Mouse (Mus musculus): ENCODE results near the gene Icam5.
"Not testable (repeated sequence)": the region's sequence is repeated elsewhere in the genome, so short reads cannot be mapped to it uniquely, and the experiment has no call there.

Gene Icam5

GRCm38 (mm10) chr9:21031896-21032351, at the start of gene Icam5:
Gene Icam5 (plus strand): TSS chr9:21032073.
- in situ Hi-C loops (cut with MboI; ENCODE audit: unreplicated experiment in 2 of 2): no loop called here

- in situ Hi-C loops (cut with MboI; ENCODE audit: unreplicated experiment in 2 of 2): loop anchor here in 1 of 2 experiments (10.0 kb wide), 1 partner anchor 247 kb away; no protein-coding TSS in a partner anchor
Observed at GRCm38 (mm10) chr9:20982171-20982570, 49.7 kb upstream of the Icam5 start.

GRCm38 (mm10) chr9:20983169-20983568, 48.7 kb upstream of the Icam5 start:
- in situ Hi-C loops (cut with MboI; ENCODE audit: unreplicated experiment in 2 of 2): loop anchor here in 1 of 2 experiments (10.0 kb wide), 1 partner anchor 248 kb away; no protein-coding TSS in a partner anchor

DNA sequence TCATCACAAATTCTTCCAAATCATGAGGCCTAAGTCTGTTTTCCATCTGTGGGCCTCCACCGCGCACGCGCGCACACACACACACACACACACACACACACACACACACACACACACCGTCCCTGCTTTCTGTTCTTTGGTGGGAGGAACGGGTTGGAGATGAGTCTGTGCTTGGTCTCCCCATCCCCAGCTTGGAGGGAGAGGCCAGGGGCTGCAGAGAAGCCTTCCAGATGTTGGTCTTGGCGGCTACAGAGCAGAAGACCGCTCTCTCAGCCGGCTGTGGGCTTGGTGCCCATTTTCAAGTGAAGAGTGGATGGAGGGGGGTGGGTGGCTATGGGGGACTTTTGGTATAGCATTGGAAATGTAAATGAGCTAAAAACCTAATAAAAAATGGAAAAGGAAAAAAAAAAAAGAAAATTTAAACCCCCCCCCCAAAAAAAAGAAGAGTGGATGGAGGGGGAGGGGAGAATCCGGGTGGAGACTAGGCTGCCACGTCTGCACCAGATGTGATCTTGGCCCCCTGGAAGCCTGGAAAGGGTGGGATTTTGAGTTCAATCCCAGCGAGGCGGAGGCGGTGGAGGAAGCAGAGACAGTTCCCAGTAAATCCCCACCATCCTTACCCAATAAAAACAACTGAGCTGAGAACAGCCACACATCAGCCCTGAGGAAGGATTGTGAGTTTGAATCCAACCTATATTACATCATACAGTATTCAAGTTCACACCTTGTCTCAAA, 44.8 kb upstream of the Icam5 start:
- in situ Hi-C loops (cut with MboI; ENCODE audit: unreplicated experiment in 2 of 2): loop anchor here in 1 of 2 experiments (10.0 kb wide), 1 partner anchor 252 kb away; no protein-coding TSS in a partner anchor

DNA sequence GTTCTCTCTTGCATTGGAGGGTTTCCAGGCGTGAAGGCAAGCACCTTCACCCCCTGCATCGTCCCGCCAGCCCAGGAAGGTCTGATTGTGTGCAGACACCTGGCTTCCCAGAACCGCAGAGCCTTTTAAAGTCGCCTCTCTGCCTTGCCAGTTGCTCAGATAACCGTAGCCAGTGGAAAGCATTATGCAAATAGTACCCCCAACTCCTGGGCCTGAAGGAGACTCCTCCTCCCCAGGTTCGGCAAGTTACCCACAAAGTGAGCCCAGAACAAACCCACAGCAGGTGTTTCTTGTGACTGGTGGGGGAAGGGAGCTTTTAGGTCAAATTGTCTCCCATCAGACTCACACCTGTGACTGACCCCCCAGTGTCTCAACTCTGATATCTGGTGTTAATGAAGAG, 43.9 kb upstream of the Icam5 start:
- in situ Hi-C loops (cut with MboI; ENCODE audit: unreplicated experiment in 2 of 2): loop anchor here in 1 of 2 experiments (10.0 kb wide), 1 partner anchor 253 kb away; no protein-coding TSS in a partner anchor

DNA sequence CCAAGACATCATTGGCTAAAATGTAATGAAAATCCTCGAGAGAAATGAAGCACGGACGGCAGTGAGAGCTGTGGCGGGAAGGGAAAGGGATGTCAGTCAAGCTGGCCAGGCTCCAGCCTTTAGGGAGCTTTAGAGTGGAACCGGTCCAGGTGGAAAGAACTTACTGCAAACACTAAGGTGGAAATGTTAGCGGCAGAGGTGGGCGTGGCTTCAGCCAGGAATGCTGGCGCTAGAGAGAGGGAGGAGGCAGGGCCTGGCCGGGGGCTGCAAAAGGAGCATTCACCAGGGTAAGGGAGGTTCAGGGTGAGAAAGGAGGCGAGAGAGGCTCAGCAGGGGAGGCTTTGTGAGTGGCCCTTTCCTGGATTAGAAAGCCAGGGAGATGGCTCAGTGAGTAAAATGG, 41.0 kb upstream of the Icam5 start:
- in situ Hi-C loops (cut with MboI; ENCODE audit: unreplicated experiment in 2 of 2): no loop called here

DNA sequence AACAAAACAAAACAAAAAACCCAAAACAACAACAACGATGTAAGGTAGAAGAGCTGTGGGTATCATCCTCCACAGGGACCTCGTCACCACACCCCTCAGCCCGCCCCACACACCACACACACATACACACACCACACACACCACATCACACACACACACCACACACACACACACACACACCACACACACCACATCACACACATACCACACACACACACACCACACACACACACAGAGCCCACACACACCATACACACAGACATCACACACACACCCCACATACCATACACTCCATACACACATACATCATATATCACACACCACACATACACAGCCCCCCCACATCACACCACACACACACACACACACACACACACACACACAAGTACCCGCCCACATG, 40.3 kb upstream of the Icam5 start:
- in situ Hi-C loops (cut with MboI; ENCODE audit: unreplicated experiment in 2 of 2): no loop called here

- in situ Hi-C loops (cut with MboI; ENCODE audit: unreplicated experiment in 2 of 2): no loop called here
Observed at GRCm38 (mm10) chr9:20993165-20993898, 38.5 kb upstream of the Icam5 start.

- in situ Hi-C loops (cut with MboI; ENCODE audit: unreplicated experiment in 2 of 2): no loop called here
Observed at GRCm38 (mm10) chr9:20995069-20995468, 36.8 kb upstream of the Icam5 start.

DNA sequence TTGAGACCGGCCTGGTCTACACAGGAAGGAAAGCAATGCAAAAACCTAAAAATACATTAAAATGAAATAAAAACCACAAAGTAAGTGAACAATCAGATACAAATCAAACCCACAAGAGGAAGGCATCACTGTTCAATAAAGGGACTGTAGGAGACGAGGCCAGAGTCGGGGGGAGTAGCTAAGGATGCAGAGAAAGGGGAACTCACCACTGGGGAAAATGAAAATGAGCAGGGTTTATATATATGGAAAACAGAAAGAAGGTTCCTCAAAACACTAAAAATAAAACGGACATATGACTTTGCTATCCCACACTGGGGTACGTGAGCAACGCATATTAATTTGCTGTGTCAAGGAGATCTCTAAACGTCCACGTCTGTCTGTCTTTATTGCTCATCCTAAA, 34.8 kb upstream of the Icam5 start:
- in situ Hi-C loops (cut with MboI; ENCODE audit: unreplicated experiment in 2 of 2): no loop called here

GRCm38 (mm10) chr9:20998337-20998736, 33.5 kb upstream of the Icam5 start:
- in situ Hi-C loops (cut with MboI; ENCODE audit: unreplicated experiment in 2 of 2): not testable (repeated sequence)

DNA sequence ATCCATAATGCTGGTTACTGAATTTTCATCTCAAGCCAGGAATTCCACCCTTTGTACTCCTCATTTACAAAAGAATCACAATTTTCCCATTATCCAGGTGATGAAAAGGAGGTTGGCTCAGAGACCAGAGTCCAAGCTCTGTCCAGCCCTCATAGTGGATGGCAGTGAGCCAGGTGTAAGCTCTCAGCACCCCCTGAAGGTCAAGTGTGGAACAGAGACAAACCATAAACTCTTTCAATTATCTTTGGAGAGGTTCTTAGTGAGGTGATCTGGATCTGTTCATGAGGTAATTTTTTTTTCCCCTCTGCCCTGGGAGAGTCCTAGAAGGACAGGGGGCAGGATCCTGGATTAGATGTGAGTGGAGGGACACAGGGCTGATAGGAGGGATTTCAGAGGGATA, 31.1 kb upstream of the Icam5 start:
- in situ Hi-C loops (cut with MboI; ENCODE audit: unreplicated experiment in 2 of 2): loop anchor here (5.0 to 10.0 kb wide), 3 partner anchors 84 to 144 kb away; partner anchors contain the start of gene Cdc37 (in 1 of the 2)

DNA sequence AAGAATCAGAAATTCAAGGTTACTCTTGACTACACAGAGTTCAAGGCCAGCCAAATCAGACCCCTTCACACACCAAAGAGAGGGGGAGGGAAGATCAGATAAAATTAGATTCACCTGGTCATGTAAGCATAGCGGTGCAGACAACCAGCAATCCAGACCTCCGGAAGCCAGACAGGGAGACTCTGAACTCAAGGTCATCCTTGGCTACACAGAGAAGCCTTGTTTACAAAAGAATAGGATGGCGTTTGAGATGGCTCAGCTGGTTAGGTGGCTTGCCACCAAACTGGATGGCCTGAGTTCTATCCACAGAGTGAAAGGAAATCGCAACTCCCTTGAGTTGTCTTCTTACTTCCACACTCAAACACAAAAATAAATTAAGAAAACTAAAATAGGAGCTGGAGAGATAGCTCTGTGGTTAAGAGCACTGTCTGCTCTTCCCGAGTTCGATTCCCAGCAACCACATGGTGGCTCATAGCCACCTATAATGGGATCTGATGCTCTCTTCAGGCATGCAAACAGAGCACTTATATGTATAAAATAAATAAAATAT, 30.1 kb upstream of the Icam5 start:
- in situ Hi-C loops (cut with MboI; ENCODE audit: unreplicated experiment in 2 of 2): loop anchor here (5.0 to 10.0 kb wide), 3 partner anchors 84 to 143 kb away; partner anchors contain the start of gene Cdc37 (in 1 of the 2)

GRCm38 (mm10) chr9:21002270-21002626, 29.6 kb upstream of the Icam5 start:
- in situ Hi-C loops (cut with MboI; ENCODE audit: unreplicated experiment in 2 of 2): loop anchor here (5.0 to 10.0 kb wide), 3 partner anchors 85 to 143 kb away; partner anchors contain the start of gene Cdc37 (in 1 of the 2)

- in situ Hi-C loops (cut with MboI; ENCODE audit: unreplicated experiment in 2 of 2): loop anchor here (5.0 to 10.0 kb wide), 3 partner anchors 86 to 142 kb away; partner anchors contain the start of gene Cdc37 (in 1 of the 2)
Observed at GRCm38 (mm10) chr9:21002627-21003551, 29.0 kb upstream of the Icam5 start, which contains the start of gene Mrpl4. Gene Mrpl4 (plus strand): TSS chr9:21002738.

- in situ Hi-C loops (cut with MboI; ENCODE audit: unreplicated experiment in 2 of 2): loop anchor here in 1 of 2 experiments (10.0 kb wide), 1 partner anchor 137 kb away; the partner anchor contains the start of gene Cdc37
Observed at GRCm38 (mm10) chr9:21007313-21007952, 24.4 kb upstream of the Icam5 start.

DNA sequence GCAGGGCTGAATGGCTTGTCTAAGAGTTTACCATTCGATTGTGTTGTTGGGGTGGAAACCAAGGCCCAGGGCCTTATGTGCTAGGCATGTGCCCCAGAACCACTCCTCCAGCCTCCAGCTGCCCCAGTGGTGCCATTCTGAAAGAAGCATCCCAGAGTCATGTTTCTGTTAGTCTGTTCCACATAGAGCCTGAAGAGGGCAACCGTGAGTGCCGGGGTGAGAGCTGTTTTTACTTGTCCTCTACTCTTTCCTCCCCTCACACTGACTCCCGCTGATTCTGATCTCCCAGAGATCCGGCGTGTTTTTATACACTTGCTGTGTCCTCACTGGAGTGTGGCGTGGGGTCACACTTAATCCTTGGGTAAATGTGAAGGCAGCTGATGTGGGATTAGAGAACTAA, 23.9 kb upstream of the Icam5 start:
- in situ Hi-C loops (cut with MboI; ENCODE audit: unreplicated experiment in 2 of 2): loop anchor here in 1 of 2 experiments (10.0 kb wide), 1 partner anchor 137 kb away; the partner anchor contains the start of gene Cdc37

DNA sequence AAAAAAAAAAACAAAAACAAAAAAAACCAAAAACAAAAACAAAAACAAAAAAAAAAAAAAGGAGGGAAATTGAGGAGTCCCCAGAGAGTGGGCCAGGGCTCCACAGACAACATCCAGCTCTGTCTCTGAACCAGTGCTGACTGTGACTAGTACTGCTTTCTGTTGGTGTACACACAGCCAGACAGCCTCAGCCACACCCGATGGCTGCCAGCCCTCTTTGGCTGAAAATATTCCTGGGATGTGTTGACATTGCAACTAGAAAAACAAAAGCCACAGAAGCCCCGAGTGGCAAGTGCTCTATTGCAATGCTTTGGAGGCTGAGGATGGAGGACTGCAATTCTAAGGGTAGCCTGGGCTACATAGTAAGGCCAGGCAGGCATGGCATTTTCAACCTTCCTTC, 21.5 kb upstream of the Icam5 start:
- in situ Hi-C loops (cut with MboI; ENCODE audit: unreplicated experiment in 2 of 2): no loop called here

- in situ Hi-C loops (cut with MboI; ENCODE audit: unreplicated experiment in 2 of 2): not testable (repeated sequence)
Observed at GRCm38 (mm10) chr9:21010939-21011541, 20.8 kb upstream of the Icam5 start.
